Mouse (Mus musculus): ENCODE measurements around the gene Prep. TPM values are rescaled to one million over a fixed set of nuclear protein-coding genes. Genes with fewer than 3 reads are reported as not detected.

Prep gene
- polyA plus RNA-seq (2012; rRNA removed), result 6.4 and 6.9 TPM in 2 replicates

DNA sequence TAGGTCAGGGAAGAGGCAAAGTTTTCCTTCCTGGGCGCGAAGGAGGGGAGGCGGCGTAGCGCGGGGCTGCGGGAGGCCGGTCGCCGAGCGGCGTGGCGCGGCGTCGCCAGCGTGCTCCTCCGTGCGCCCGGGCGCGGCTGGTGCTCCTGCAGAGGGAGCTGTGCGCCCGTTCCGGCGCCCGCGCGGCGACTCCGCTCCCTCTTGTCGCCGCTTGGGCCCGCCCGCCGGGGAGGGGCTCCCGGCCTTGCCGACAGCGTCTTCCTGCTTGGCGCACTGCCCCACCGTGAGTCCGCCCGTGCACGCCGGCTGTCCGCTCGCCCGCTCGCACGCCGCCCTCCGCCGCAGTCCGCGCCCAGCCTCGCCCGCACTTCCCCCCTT is at the start of gene Prep:
Gene Prep (plus strand): TSS at position 273 of the 378 bp plus-strand sequence.
- peak; percentile 72 to 89 for DNase-seq (ENCODE audit: extremely low spot score in 1 of 2, low spot score in 1 of 2)

- DNase-seq (ENCODE audit: extremely low spot score in 1 of 2, low spot score in 1 of 2), result no peak
Measured at GRCm38 (mm10) chr10:45017352-45017751, 49.7 kb upstream of the Prep start.

- no peak for DNase-seq (ENCODE audit: extremely low spot score in 1 of 2, low spot score in 1 of 2)
Measured at GRCm38 (mm10) chr10:45017851-45018250, 49.2 kb upstream of the Prep start.

- DNase-seq (ENCODE audit: extremely low spot score in 1 of 2, low spot score in 1 of 2), result no peak
Measured at GRCm38 (mm10) chr10:45019418-45019817, 47.6 kb upstream of the Prep start.

DNA sequence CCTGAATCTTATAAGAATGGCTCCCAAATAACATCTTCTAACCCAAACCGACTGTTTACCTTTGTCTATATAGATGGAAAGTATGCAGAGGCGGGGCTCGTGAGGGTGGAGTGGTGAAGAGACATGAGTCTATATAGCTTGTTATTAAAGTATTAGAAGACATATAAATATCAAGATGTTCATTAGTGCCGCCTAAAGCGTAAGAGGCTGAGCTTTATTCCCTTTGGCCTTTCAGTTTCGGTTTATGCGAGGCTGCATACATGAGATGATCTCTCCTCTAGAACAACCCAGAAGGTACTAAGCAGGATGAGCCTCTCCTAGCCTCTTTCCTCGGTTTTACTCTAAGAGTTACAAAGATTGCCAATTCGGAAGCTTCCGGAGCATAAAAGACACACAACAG is 47.2 kb upstream of the Prep start:
- DNase-seq (ENCODE audit: extremely low spot score in 1 of 2, low spot score in 1 of 2), result no peak

DNA sequence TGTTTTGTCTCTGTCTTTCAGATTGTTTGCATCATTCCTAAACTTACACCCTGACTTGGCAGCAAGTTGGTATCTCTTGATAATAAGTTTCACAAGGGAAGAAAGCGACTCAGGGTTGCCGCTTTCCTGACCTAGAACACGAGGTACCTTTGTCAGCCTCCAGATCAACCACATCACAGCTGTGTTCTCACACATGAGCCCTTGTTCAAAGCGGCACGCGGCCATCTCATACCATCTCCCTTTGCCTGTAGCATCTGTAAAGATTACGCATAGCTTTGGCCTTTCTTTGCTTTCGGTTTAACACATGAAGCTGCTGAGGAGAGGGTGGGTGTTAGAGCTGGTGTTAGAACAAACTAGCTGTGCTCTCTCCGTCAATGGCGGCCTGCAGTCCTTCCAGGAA is 46.7 kb upstream of the Prep start:
- no peak for DNase-seq (ENCODE audit: extremely low spot score in 1 of 2, low spot score in 1 of 2)

- no peak for DNase-seq (ENCODE audit: extremely low spot score in 1 of 2, low spot score in 1 of 2)
Measured at GRCm38 (mm10) chr10:45025184-45025583, 41.8 kb upstream of the Prep start.

DNA sequence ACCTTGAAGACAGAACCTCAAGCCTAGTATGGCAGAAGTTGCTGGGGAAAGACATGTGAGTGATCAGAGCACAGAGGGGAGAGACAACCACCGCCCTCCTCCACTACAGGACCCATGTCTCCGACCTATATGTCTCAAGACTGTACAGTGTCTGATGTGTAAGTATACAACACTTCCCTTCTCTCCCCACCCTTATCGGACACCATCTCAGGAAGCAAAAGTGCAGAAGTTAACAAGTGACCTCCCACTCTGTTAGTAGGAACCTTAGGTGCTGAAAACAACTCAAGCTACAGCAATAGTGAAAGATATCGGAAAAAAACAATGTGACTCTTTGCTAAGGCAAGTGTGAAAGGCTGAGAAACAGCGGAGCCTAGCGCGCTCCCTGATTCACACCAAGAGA is 40.1 kb upstream of the Prep start:
- DNase-seq (ENCODE audit: extremely low spot score in 1 of 2, low spot score in 1 of 2), result no peak

DNA sequence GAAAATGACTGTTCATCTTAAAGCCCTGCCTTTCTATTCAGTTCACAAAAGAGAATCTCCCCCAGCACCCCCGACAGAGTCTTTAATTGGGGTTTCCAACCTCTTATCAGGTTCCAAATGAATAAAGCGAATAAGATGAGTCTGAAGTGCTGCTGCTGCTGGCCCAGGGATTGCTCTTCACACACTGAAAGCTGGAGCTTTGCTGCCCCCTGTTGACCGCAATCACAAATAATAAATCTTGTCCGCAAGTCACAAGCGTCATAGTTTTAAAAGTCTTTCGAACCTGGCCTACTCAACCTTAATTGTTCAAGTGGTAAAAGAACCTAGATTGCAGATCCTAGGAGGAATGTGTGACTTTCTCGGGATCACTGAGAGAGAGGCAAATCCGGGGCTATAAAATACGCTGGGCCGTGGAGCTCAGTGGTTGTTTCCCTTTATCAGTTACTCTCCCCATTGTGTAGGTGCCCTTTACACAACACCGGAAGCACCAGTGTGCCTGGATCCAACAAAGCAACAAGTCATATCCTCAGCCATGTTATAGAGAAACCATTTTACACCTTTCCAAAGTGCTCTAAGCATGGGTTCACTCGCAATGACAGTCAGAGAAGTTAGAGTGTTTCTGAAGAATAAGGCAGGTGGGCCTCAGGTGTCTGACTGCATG is 21.6 kb upstream of the Prep start:
- peak in 1 of 2 experiments; percentile 92 for DNase-seq (ENCODE audit: extremely low spot score in 1 of 2, low spot score in 1 of 2)

GRCm38 (mm10) chr10:45048158-45048557 is 18.8 kb upstream of the Prep start:
- no peak for DNase-seq (ENCODE audit: extremely low spot score in 1 of 2, low spot score in 1 of 2)

DNA sequence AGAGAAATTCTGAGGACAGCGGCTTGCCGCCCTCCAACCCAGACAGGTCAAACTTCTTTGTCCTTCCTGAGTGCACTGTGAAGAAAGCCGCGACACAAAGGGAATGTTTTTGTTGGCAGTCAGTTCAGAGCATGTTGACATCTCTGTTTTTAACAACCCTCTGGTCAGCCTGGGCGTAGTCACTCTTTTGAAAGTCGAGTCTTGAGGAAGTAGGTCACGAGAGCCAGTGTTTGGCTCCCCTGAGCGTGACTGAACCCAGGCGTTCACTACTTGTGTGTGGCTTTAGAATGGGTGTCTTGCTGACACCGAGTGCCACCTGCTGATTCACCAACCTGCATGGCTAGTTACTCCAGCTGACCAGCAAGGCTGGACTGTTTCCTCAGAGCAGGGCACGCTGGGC is 18.4 kb upstream of the Prep start:
- DNase-seq (ENCODE audit: extremely low spot score in 1 of 2, low spot score in 1 of 2), result no peak

GRCm38 (mm10) chr10:45051125-45051744 is 15.8 kb upstream of the Prep start:
- DNase-seq (ENCODE audit: extremely low spot score in 1 of 2, low spot score in 1 of 2), result peak in 1 of 2 experiments; percentile 83

DNA sequence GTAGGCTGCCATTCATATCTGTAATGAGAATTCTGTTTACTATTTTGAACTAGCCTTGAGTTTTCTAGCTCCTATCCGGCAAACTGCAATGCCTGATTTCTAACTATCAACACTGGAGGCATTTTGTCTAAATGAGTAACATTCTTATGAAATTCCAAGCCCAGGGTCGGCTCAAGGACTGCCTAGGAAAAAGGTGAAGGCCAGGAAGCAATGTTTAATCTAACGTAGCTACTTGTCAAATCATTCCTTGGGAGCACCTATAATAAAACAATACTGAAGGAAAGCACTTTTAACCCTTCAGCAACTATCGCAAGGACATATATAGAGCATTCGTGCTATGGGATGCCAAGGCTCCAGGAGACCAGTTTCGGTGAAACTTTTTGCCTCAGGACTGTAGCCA is 8.6 kb upstream of the Prep start:
- DNase-seq (ENCODE audit: extremely low spot score in 1 of 2, low spot score in 1 of 2), result no peak

- no peak for DNase-seq (ENCODE audit: extremely low spot score in 1 of 2, low spot score in 1 of 2)
Measured at GRCm38 (mm10) chr10:45060841-45061240, 6.2 kb upstream of the Prep start.

GRCm38 (mm10) chr10:45066131-45066930 is 672 bp upstream of the Prep start:
- no peak for DNase-seq (ENCODE audit: extremely low spot score in 1 of 2, low spot score in 1 of 2)

DNA sequence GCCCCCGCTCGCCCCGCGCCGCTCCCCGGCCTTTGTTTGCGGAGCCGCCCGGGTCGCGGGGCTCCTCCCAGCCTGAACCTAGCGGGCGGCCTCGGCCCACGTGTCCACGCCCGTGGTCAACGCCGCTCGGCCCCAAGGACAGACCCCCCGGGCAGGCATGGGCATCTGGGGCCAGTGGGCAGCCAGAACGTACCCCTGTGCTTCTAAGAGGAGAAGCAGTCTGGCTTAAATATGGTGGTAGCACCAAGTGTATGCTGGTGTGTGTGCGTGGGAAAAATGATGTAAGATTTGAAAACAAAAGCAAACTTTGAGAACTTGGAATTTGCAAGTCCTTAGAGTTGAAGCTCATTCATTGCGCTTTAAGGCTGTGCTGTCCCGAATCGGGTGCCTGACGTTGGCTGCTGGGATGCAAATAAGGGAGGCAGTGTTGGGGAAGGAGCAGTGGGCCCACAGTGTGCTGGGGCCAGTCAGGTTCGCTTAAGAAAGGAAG is 478 bp downstream of the Prep start:
- DNase-seq (ENCODE audit: extremely low spot score in 1 of 2, low spot score in 1 of 2), result peak in 1 of 2 experiments; percentile 27

DNA sequence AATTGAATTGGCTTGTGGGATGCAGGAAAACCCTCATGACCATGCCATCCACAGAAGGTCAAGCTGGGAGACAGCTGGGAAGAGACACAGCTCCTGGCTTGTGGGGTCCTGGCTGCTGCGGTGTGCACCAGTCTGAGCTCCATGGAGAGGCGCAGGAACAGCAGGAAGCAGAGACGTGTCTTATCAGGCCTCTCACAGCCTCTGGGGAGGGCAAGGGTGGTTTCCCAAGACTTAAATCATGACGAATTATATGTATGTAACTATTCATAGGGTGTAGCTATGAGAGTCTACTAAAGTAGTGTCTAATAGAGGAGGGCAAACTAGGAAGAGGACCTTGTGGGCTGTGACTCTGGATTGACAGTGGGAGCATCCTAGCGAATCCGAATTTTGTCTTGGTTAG is 2.6 kb downstream of the Prep start:
- no peak for DNase-seq (ENCODE audit: extremely low spot score in 1 of 2, low spot score in 1 of 2)

GRCm38 (mm10) chr10:45070362-45070761 is 3.4 kb downstream of the Prep start:
- no peak for DNase-seq (ENCODE audit: extremely low spot score in 1 of 2, low spot score in 1 of 2)

- no peak for DNase-seq (ENCODE audit: extremely low spot score in 1 of 2, low spot score in 1 of 2)
Measured at GRCm38 (mm10) chr10:45070929-45071813, 4.2 kb downstream of the Prep start.

DNA sequence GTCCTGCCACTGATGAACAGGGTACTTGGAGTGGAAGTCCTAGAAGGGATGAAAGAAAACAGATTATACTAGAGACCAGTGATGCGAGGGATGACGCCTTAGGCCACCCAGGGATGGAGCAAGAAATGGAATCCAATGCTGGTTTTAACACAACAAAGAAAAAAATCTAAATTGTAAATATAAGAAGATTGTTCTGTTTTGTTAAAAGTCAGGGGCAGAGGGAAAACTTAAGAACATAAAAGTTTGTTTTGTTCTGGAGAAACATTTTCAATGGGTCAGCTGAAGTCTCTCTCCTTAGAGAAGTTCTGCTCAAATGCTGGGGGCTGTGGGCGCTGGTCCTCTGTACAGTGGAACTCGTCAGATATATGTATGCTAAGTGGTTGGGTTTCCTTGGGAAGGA is 5.3 kb downstream of the Prep start:
- DNase-seq (ENCODE audit: extremely low spot score in 1 of 2, low spot score in 1 of 2), result no peak

- DNase-seq (ENCODE audit: extremely low spot score in 1 of 2, low spot score in 1 of 2), result no peak
Measured at GRCm38 (mm10) chr10:45074543-45074942, 7.5 kb downstream of the Prep start.
